Mouse (Mus musculus) c-Kit-positive CD71-positive TER-119-positive erythroid progenitor cells, embryonic 14.5 days (primary cell): ENCODE measurements around the gene Pex26.

Experiments used
- DNase-seq: peaks from one replicate; pipeline ENCODE4 v3.0.0-alpha.2; 2013; ENCODE audit warnings: low spot score

The Pex26 gene

DNA sequence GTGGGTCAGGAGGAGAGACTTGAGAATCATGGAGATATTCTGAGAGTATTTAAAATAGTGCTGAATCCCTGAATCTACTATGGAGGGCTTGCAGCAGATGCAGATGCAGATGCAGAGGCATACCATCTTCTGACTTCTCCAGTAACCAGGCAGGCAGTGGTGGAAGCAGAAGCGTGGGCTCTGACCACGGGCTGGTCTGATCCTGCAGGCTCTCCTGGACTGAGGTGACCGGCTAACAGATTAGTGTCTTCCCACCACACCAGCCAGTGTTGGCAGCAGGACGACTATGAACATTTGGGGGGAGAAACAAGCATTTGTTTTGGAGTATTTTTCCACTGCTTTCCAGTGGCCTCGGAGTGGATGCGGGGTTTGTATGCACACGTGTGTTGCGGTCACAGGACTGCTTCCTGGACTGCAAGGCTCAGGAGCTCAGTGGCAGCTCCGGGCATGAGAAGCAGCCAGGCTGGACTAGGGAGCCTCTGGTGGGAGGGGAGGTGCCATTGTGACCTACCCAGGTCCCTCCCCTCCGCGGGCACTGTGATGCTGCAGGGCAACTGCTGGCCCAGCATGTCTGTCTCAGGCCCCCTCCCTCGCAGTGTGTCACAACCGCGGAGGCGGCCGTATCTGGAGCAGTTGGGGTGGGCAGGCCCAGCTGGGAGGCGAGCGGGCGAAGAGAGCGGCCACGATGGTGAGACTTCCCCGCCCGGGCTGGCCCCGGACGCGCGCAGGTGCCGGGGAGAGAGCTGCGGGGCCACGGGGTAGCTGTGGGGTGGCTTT is 26.9 kb downstream of the Pex26 start, which contains the start of gene Tuba8:
Gene Tuba8 (plus strand): TSS at position 548 of the 777 bp plus-strand sequence.
- DNase-seq = no peak

DNA sequence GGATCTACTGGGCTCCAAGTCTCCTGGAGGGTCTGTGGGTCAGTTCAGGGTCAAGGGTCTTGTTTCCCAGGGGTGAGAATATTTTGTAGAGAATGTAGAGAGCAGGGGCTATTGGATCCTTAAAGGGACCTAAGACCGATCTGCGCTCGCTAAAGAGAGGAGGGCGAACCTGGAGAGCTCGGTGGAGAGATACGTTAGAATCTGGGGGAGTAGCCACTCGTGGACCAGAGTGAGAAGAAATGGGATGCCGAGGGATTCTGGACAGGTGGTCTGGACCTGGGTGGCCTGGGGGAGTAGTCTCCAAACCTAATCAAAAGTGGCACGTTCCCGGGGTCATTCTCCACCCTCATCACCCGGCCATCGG is 27.4 kb downstream of the Pex26 start:
- no peak for DNase-seq

DNA sequence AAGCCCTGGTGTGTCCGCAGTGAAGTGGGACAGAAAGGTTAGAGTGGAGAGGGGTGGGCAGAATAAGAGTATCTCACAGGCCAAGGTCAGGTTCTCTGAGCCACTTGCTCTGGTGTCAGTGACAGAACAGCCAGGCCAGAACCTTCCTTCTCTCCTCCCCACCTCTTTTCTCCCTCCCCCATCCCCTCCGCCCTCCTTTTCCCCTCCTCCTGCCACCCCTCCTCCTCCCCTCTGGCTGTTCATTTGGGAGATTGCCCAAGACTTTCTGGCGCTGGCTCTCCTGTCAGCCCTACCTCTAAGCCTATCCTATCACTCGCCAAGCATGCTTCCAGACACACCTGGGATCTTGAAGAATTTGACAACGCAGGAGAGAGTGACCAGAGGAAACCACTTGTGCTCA is 28.3 kb downstream of the Pex26 start:
- no peak for DNase-seq

DNA sequence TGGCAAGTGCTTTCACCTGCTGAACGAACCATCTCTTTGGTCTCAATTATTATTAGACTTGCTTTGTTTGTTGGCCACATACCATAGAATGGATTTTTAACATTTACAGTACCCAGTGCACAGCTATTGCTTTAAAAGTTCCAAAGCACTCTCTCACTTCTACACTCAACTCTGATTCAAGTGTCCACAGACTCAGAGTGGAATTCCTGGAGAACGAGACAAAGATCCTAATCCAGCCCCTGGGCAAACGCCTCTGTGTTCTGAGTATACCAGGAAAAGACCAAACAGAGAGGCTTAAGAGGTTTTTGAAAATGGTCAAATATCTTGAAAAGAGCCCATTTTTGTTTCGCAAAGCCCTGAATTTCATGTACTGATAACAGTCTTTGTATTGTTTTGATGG is 29.5 kb downstream of the Pex26 start:
- no peak for DNase-seq

DNA sequence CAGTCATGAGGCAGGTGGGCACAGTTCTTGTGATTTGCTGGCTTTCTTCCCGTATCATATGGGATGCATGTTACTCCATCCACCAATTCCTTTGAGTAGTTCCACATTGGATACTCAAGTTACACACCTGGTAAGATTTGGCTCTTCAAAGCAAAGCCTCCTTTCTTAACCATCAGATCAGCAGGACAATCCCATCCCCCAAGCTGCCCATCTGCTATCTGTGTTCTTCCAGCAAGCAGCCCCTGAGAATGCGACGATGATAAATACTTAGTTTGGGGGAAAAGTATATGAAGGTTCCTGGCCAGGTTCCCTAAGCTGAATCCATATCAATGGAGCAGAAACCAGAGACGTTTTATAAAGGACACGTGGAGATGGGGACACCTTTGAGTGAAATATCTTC is 30.8 kb downstream of the Pex26 start:
- DNase-seq = no peak

DNA sequence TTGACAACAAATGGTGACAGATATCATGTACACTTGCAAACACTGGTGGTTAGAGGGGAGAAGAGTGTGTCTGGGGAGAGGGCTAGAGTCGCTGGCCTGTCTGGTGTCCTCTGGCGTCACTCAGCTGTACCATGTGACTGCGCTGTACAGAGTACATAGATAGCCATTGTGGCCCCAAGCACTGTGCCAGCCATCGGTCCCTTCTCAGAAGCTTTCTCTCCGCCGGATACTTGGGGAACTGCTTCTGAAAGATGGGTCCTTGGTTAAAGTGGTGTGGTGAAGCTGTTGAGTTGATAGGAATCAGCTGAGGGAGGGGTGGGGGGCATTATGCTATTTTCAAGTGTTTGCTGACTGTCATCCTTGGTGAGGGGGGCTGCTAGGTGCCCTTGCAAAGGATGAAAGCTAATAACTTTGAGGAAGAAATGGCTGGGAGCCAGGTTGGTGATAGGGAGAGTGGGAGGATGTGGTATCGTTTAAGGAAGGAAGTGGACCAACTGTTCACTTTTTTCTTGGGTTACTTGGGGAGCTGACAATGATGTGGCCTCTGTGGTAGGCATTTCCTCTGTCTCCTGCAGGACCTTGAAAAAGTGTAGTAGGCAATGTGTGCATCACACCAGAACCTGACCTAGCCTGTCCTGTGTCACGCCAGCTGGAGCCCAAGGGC is 31.3 kb downstream of the Pex26 start:
- no peak for DNase-seq

DNA sequence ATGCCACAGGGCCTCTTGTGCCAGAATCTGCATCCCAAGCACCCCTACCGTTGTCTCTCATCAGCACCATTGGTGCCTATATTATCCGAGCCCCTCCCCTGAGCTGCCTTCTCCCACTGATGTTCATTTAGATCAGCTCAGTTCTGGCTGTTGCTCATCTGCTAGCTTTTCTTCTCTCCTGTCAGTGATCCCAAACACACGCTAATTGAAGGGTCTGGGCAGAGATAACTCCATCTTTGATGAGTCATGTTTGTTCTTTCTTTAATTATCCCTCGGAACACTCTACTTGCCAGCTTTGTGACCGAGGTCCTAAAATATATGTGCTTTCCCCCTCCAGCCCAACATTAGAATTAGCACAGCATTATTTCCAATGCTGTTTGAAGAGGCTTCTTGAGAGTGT is 31.9 kb downstream of the Pex26 start:
- no peak for DNase-seq

DNA sequence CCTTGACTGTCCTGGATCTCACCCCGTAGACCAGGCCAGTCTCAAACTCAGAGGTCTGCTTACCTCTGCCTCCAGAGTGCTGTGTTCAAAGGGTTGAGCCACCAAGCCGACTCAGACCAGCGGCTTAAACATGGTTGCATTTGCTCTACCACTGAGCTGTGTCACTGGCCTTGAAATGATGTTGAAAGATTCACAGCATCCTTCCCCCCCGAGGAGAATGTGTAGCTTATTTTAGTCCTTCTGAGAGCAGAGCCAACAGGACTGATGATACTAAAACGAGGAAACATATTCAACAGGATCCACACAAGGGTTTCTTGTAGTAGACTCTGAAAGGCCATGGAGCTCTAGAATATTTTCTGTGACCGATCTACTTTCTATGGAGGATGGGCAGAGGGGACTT is 32.4 kb downstream of the Pex26 start:
- DNase-seq = no peak

DNA sequence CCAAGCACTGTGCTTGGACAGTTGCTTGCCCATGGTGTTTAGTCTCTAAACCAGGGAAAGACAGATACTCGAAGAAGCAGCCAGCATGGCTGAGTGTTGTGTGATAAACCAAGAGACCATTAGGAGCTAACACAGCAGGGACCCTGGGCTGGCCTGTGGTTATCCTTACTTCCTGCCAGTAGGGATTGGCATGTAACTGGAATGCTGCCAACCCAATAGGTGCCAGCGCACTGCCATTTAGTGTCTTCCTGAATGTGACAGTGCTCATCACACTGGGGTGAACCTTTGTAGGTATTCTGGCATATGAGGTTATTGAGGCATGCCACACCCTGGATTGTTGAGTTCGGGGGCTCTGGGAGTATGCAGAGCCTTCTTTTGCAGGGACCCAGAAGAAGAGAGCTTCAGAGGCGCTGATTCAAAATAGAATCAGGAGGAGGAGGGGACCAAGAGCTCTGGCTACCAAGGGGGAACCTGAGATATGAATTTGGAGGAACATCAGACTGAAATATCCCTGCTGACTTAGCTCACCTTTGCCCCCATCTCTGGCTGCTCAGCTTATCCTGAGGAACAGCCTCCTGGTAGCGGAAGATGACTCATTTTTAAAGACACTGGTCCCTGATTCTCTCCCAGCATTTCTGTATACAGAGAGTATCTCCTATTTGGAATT is 33.3 kb downstream of the Pex26 start:
- DNase-seq = no peak

DNA sequence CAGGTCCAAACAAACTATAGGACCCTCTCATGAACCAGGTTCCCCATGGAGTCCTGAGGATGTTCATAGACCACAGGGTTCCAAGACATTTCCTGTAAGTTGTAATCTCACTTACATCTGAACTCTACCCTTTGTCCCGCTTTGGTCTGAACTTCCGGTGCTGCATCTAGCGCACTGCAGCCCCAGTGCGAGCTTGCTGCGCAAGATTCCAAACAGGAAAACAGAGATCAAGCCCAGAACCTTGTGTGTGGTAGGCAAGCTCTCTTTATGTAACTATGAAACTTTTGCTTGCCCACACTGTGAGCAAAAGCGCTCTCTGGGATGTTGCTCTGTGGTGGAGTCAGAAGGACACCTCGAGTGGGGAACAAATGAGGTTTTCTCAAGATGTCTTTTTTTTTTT is 34.5 kb downstream of the Pex26 start:
- DNase-seq = no peak

DNA sequence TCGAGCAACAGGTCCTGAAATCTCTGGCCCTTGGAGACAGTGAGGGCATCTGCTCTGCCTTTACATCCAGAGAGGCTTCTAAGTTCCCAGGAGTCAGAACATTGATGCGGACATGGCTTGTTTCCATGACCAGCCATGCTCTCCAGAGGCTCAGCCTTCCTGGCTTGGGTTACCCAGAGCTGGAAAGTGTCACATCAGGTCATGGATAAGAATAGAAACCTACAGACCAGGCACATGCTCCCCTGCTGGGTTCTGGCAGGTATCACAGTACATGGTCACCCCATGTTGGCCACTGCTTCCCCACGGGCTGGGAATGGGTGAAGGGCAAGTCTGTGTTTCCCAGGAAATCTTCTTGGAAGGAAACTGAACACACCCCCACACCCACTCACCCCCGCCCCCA is 35.9 kb downstream of the Pex26 start:
- no peak for DNase-seq

DNA sequence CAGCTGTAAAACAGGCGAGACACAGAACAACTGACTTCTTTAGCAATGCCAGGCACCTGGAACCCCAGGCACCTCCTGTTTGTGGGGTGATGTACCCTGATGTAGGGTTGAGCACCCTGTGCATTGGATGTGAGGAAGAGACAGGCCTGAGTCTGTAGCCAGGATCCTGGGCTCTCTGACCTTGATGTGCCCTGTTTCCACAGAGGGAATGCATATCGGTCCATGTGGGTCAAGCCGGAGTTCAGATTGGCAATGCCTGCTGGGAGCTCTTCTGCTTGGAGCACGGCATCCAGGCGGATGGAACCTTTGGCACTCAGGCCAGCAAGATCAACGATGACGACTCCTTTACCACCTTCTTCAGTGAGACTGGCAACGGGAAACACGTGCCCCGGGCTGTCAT is 36.7 kb downstream of the Pex26 start:
- DNase-seq = no peak

DNA sequence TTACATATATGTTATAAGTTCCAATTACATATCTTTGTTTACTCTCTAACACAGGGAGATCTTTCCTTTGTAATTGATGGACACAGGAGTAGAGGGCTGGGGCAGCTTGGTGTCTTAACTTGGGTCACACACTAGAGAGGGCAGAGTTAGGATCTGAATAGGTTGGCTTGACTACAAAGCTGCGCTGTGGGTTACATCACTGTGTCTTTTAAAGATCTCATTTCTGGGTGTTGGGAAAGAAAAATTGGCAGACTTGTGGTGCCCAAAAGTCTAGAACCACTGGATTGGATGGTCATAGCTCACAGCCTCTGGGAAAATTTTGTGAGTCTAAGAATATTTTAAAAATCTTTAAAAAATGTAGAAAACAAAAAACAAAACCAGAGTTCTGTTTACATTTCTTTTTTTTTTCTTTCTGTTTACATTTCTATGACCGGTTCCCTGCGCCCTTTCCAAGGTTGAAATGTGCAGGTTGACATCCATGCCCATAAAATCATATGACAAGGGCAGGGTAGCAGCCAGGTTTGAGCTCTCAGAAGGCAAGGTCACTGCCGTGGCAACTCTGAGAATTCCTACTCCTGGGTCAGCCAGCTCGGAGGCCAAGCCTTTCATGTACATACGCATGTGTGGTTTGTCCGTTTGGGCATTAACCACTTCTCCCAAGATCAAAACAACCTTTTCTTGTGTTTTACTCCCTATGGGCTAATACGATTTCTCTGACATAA is 38.6 kb downstream of the Pex26 start:
- DNase-seq = no peak

DNA sequence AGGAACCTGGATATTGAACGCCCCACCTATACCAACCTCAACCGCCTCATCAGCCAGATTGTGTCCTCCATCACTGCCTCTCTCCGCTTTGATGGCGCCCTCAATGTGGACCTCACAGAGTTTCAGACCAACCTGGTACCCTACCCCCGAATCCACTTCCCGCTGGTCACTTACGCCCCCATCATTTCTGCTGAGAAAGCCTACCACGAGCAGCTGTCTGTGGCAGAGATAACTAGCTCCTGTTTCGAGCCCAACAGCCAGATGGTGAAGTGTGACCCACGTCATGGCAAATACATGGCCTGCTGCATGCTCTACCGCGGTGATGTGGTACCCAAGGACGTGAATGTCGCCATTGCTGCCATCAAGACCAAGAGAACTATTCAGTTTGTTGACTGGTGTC is 39.5 kb downstream of the Pex26 start:
- no peak for DNase-seq

DNA sequence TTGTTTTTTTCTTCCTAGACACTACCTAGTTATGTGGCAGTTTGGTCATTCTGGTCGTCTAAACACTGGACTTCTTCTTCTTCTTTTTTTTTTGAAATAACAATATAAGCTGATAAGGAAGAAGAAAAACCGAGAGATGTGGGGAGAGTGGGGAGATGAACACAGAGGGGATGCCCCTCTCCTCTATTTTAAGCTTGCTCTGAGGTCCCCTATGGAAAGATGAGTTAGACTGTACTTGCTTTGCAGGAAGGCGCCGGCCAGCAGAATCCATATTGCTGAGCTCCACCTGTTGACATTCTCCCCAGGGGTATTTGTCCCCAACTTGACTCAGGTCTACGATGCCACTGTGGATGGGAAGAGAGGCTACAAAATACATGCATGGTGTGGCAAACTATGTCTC is 40.6 kb downstream of the Pex26 start:
- no peak for DNase-seq

DNA sequence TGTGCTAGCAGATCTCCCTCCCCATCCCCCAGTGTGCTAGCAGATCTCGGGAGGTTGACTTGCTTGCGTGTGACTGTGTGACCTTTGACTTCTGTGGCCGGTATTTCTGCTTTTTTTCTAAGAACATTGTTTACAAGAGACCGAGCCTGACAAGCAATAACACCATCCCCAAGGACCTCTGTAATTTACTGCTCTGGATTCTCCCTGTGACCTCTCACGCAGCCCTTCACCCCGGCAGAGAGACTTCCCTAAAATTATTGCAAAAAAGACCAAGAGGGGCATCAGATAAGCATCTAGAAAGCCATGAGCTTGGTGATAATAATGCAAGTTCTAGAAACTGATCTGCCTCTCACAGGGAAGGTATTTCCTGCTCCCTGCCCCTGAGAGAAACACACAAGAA is 41.5 kb downstream of the Pex26 start:
- DNase-seq = no peak

DNA sequence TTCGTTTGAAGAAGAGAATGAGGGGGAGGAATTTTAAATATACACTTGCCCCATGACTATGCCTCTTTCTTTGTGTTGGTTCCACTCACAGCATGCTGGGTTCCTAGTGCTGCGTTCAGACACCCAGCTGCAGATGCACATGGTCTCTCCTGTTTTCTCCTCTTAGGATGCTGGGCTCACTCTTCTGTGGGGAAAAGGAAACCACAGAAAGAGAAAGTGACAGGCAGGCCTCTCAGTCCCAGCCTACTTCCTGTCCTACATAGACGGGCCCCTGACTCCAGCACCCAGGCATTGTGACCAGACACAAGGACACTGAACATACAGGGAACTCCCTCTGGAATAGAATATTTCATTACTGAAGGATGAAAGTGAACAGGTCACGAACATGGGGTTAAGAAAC is 42.6 kb downstream of the Pex26 start:
- DNase-seq = no peak

DNA sequence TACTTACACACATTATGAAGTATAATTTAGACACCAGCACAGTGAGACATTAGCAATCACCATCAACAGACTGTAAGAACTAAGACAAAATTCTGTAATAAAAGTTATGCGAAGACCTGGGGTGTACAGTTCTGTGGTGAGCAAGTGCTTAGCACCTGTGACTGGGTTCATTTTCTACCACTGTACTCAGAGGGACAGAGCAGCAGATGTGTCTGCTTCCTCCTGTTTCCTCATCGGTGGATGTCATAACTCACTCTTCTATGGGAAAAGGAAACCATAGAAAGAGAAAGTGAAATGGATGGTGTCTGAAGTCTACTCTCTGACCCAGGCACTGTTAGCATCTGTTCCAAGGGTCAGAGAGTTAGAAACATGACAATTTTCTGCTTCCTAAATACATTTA is 43.3 kb downstream of the Pex26 start:
- no peak for DNase-seq

DNA sequence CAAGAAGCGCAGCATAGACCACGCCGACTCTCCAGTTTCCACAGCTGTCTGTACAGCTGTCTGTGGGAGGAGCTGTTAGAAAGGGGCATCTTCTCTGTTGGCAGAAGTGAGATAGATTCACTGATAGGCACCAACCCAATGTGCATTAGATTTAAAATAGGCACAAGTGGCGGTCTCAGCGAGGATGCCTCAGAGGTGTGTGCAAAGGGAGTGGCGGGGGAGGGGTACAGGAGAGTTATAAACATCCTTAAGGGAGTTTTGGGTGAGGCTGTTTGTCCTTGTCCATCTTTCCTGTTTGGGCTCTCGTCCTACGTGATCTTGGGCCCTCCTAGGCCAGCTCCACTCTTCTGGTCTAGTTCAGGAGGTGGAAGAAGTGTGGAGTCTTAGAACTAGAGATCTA is 45.0 kb downstream of the Pex26 start:
- DNase-seq = no peak

DNA sequence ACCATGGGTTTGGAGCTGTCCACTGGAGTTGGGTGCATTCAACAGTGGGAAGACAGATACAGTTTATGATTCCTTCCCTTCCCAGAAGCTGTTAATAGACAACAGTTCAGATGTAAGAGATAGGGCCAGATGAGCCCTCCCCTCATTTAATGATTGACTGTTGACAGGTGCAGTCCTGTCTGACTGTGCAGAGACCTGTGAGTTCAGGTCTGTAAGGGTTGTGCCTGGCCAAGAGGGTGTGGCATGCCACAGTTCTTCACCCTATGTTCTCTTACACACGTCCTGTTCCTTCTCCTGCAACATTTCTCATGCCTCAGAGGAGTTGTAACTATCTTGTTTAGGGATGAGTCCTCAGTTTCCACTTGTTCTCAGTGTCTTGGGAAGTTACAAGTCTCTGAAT is 49.2 kb downstream of the Pex26 start:
- no peak for DNase-seq

DNA sequence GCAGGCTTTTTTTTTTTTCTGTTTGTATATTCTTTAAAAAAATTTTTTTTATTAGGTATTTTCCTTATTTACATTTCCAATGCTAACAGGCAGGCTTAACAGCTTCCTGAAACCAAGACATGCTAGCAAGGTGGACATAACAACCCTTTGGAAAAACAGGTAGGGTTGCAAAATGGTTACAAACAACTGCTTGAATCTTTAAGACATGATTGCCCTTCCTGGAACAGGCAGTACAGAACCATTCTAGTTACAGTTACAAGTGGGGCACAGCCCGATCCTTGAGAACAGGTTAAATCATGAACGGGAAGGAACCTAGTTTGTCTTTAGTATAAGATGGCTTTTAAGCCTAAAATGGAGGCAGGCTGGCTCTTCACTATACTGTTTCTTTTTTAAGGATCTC is 52.9 kb downstream of the Pex26 start:
- DNase-seq = no peak

DNA sequence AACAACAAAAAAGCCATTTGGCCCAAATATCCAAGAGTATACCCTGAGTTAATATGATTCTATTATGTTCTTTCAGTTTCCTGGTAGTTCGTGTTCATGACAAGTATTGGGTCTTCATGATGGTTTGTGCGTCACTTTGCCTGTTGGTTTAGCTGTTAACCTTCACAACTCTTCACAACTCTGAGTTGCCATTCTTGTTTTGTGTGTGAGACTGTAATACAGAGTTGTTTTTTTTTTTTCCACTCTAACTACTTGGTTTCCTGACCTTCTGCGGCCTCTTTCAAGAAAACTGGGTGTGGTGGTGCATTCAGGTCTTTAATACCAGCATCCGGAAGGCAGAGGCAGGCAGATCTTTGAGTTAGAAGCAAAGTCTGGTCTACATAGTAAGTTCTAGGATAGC is 54.7 kb downstream of the Pex26 start:
- DNase-seq = no peak

DNA sequence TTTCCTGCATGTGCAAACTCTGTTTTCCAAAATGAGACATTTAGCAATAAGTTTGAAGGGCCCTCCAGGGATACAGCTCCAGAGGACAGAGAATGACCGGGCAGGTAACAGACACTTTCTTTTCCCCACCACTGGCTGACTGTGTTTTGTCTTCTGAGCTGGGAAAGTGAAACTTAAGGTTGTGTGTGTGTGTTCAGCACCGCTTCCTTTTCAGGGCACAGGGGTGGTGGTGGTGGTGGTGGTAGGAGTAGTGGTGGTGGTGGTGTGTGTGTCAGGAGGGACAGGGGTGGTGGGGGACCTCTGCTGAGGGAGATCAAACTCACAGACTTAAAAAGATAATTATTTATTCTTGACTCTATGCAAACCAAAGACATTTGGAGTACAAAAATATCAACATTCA is 58.3 kb downstream of the Pex26 start:
- no peak for DNase-seq
